Mouse (Mus musculus): ENCODE data around the gene Ccl28. TPM values are rescaled to one million over a fixed set of nuclear protein-coding genes. Genes with fewer than 3 reads are reported as not detected.
"Not testable (repeated sequence)": the region's sequence is repeated elsewhere in the genome, so short reads cannot be mapped to it uniquely, and the experiment has no call there.

Gene Ccl28
- polyA plus RNA-seq (2014; fragmentation: Nextera tagmentation; extraction: Ambion mirVana) = 0.37 and 0.53 TPM in 2 replicates

GRCm38 (mm10) chr13:119623634-119624033 is at the start of gene Ccl28:
Gene Ccl28 (plus strand): TSS chr13:119623819.
- Histone ChIP-seq H3K27me3 (ENCODE audit: control insufficient read depth, insufficient read depth, low read length) (no peaks in the 10 kb centered on the region), H3K27ac (ENCODE audit: low read depth, low read length) (no peak within 1 kb of the TSS), H3K9me3 (ENCODE audit: control insufficient read depth, low read length) (no peaks in the 10 kb centered on the region), H3K4me1 (ENCODE audit: control insufficient read depth, insufficient read depth, low read length) (no peaks in the 10 kb centered on the region), H3K4me3 (ENCODE audit: low read depth, low read length) (no peak within 1 kb of the TSS), H3K36me3 (ENCODE audit: control insufficient read depth, insufficient read depth, low read length) (no peaks in the 10 kb centered on the region), H3K9ac (replicated peaks; ENCODE audit: low read depth, low read length) (no peak within 1 kb of the TSS), H3K4me2 (ENCODE audit: low read depth, low read length) (no peak within 1 kb of the TSS)
- 84% methylated on average over 6 of the region's 6 CpGs for WGBS
- no peak for ATAC-seq (ENCODE audit: low read depth)

GRCm38 (mm10) chr13:119596321-119597211 is 27.1 kb upstream of the Ccl28 start:
- H3K36me3 ChIP-seq (ENCODE audit: control insufficient read depth, insufficient read depth, low read length); H3K4me1 ChIP-seq (ENCODE audit: control insufficient read depth, insufficient read depth, low read length); H3K9me3 ChIP-seq (ENCODE audit: control insufficient read depth, low read length); H3K4me3 ChIP-seq (ENCODE audit: low read depth, low read length); H3K27ac ChIP-seq (ENCODE audit: low read depth, low read length); H3K27me3 ChIP-seq (ENCODE audit: control insufficient read depth, insufficient read depth, low read length); H3K9ac ChIP-seq (replicated peaks; ENCODE audit: low read depth, low read length); H3K4me2 ChIP-seq (ENCODE audit: low read depth, low read length): not testable (repeated sequence)
- ATAC-seq (ENCODE audit: low read depth) = peak; percentile 92
- 72% methylated on average over 14 of the region's 16 CpGs for WGBS

DNA sequence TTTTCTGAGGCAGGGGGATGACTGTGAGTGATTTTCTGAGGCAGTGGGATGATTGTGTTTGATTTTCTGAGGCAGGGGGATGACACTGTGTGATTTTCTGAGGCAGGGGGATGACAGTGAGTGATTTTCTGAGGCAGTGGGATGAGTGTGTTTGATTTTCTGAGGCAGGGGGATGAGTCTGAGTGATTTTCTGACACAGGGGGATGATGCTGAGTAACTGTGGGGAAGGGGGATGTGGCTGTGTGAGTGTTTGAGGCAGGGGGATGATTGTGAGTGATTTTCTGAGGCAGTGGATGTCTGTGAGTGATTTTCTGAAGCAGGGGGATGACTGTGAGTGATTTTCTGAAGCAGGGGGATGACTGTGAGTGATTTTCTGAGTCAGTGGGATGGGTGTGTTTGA is 25.2 kb upstream of the Ccl28 start:
- H3K36me3 ChIP-seq (ENCODE audit: control insufficient read depth, insufficient read depth, low read length); ATAC-seq (ENCODE audit: low read depth); H3K4me3 ChIP-seq (ENCODE audit: low read depth, low read length); H3K4me1 ChIP-seq (ENCODE audit: control insufficient read depth, insufficient read depth, low read length); H3K9ac ChIP-seq (replicated peaks; ENCODE audit: low read depth, low read length); H3K9me3 ChIP-seq (ENCODE audit: control insufficient read depth, low read length); H3K27me3 ChIP-seq (ENCODE audit: control insufficient read depth, insufficient read depth, low read length); H3K4me2 ChIP-seq (ENCODE audit: low read depth, low read length); H3K27ac ChIP-seq (ENCODE audit: low read depth, low read length): not testable (repeated sequence)

DNA sequence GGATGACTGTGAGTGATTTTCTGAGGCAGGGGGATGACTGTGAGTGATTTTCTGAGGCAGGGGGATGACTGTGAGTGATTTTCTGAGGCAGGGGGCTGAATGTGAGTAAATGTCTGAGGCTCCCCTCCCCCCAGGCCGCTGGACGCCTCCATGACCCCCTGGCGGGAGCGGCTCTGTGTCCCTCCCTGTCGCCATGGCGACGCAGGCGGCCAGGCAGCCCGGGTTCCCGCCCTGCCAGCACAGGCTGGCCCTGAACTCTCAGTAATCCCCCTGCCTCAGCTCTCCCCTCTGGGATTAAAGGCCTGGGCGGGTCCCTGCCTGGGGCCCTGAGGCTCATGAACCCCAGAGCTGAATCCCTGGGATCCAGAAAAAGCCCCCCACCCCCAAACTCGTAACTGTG is 24.6 kb upstream of the Ccl28 start:
- H3K4me2 ChIP-seq (ENCODE audit: low read depth, low read length); H3K4me3 ChIP-seq (ENCODE audit: low read depth, low read length); H3K27ac ChIP-seq (ENCODE audit: low read depth, low read length); H3K4me1 ChIP-seq (ENCODE audit: control insufficient read depth, insufficient read depth, low read length); H3K36me3 ChIP-seq (ENCODE audit: control insufficient read depth, insufficient read depth, low read length); H3K27me3 ChIP-seq (ENCODE audit: control insufficient read depth, insufficient read depth, low read length); H3K9ac ChIP-seq (replicated peaks; ENCODE audit: low read depth, low read length); ATAC-seq (ENCODE audit: low read depth); H3K9me3 ChIP-seq (ENCODE audit: control insufficient read depth, low read length): not testable (repeated sequence)
- 77% methylated on average over 8 of the region's 12 CpGs for WGBS

- not testable (repeated sequence) for H3K27me3 ChIP-seq (ENCODE audit: control insufficient read depth, insufficient read depth, low read length); H3K4me2 ChIP-seq (ENCODE audit: low read depth, low read length); H3K36me3 ChIP-seq (ENCODE audit: control insufficient read depth, insufficient read depth, low read length); ATAC-seq (ENCODE audit: low read depth); H3K9ac ChIP-seq (replicated peaks; ENCODE audit: low read depth, low read length); H3K4me1 ChIP-seq (ENCODE audit: control insufficient read depth, insufficient read depth, low read length); H3K9me3 ChIP-seq (ENCODE audit: control insufficient read depth, low read length); H3K27ac ChIP-seq (ENCODE audit: low read depth, low read length); H3K4me3 ChIP-seq (ENCODE audit: low read depth, low read length)
- WGBS = 74% methylated on average over 2 of the region's 2 CpGs
Measured at GRCm38 (mm10) chr13:119599498-119599897, 24.1 kb upstream of the Ccl28 start.

GRCm38 (mm10) chr13:119600166-119600565 is 23.5 kb upstream of the Ccl28 start:
- not testable (repeated sequence) for H3K4me3 ChIP-seq (ENCODE audit: low read depth, low read length)

GRCm38 (mm10) chr13:119602688-119603331 is 20.8 kb upstream of the Ccl28 start:
- H3K4me3 ChIP-seq (ENCODE audit: low read depth, low read length); H3K36me3 ChIP-seq (ENCODE audit: control insufficient read depth, insufficient read depth, low read length); H3K27me3 ChIP-seq (ENCODE audit: control insufficient read depth, insufficient read depth, low read length); H3K27ac ChIP-seq (ENCODE audit: low read depth, low read length); ATAC-seq (ENCODE audit: low read depth); H3K4me2 ChIP-seq (ENCODE audit: low read depth, low read length); H3K9ac ChIP-seq (replicated peaks; ENCODE audit: low read depth, low read length); H3K9me3 ChIP-seq (ENCODE audit: control insufficient read depth, low read length); H3K4me1 ChIP-seq (ENCODE audit: control insufficient read depth, insufficient read depth, low read length): not testable (repeated sequence)
- 32% methylated on average over 12 of the region's 13 CpGs for WGBS

More at GRCm38 (mm10) chr13:119600166-119600565, 23.5 kb upstream of the Ccl28 start:
- not testable (repeated sequence) for H3K27ac ChIP-seq (ENCODE audit: low read depth, low read length); ATAC-seq (ENCODE audit: low read depth); H3K4me1 ChIP-seq (ENCODE audit: control insufficient read depth, insufficient read depth, low read length); H3K27me3 ChIP-seq (ENCODE audit: control insufficient read depth, insufficient read depth, low read length); H3K9ac ChIP-seq (replicated peaks; ENCODE audit: low read depth, low read length); H3K4me2 ChIP-seq (ENCODE audit: low read depth, low read length); H3K9me3 ChIP-seq (ENCODE audit: control insufficient read depth, low read length); H3K36me3 ChIP-seq (ENCODE audit: control insufficient read depth, insufficient read depth, low read length)

GRCm38 (mm10) chr13:119603890-119604289 is 19.7 kb upstream of the Ccl28 start:
- H3K4me2 ChIP-seq (ENCODE audit: low read depth, low read length); H3K9me3 ChIP-seq (ENCODE audit: control insufficient read depth, low read length); H3K4me3 ChIP-seq (ENCODE audit: low read depth, low read length); H3K36me3 ChIP-seq (ENCODE audit: control insufficient read depth, insufficient read depth, low read length); H3K4me1 ChIP-seq (ENCODE audit: control insufficient read depth, insufficient read depth, low read length); H3K27me3 ChIP-seq (ENCODE audit: control insufficient read depth, insufficient read depth, low read length); H3K9ac ChIP-seq (replicated peaks; ENCODE audit: low read depth, low read length); H3K27ac ChIP-seq (ENCODE audit: low read depth, low read length): not testable (repeated sequence)
- WGBS = 97% methylated on average over 6 of the region's 8 CpGs
- peak; percentile 35; the same call in 1 of the 2 replicates for ATAC-seq (ENCODE audit: low read depth)

DNA sequence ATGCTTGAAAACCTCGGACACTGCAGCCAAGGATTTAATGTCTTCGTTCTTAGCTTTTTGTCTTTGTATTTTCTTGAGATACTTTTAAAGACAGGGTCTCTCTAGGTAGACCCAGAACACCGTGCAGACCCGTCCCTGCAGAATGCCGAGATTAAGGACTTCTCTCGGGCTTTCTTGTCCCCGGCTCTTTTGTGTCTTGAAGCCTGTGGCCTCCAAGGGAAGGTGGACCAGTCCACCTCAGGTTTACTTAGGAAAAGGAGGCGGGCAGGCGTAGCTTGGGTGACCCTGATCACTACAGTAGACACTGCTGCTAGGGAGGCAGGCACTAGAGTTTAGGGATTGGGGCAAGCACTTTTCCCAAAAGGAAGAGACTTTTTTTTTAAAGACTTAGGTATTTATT is 19.3 kb upstream of the Ccl28 start:
- not testable (repeated sequence) for H3K4me1 ChIP-seq (ENCODE audit: control insufficient read depth, insufficient read depth, low read length); H3K9me3 ChIP-seq (ENCODE audit: control insufficient read depth, low read length); H3K27ac ChIP-seq (ENCODE audit: low read depth, low read length); ATAC-seq (ENCODE audit: low read depth); H3K9ac ChIP-seq (replicated peaks; ENCODE audit: low read depth, low read length); H3K4me3 ChIP-seq (ENCODE audit: low read depth, low read length); H3K36me3 ChIP-seq (ENCODE audit: control insufficient read depth, insufficient read depth, low read length); H3K27me3 ChIP-seq (ENCODE audit: control insufficient read depth, insufficient read depth, low read length); H3K4me2 ChIP-seq (ENCODE audit: low read depth, low read length)
- 92% methylated on average over 7 of the region's 9 CpGs for WGBS

Measured in neural tube, embryonic 14.5 days (tissue).